Mouse (Mus musculus) layer of hippocampus, postnatal 25 days (tissue): ENCODE results near the gene Unc45b. TPM values are rescaled to one million over a fixed set of nuclear protein-coding genes. Genes with fewer than 3 reads are reported as not detected.

Experiments
- DNase-seq, 2 experiments: peaks; one replicate each; pipeline ENCODE4 v3.0.0; 2022; ENCODE audit warnings: mixed read lengths in 2 of 2, low spot score in 1 of 2; ENCODE audit errors: extremely low spot score in 1 of 2
- total RNA-seq, 2 experiments: library from RNA; stranded (reverse); gene quantifications; 2 replicates each; pipeline ENCODE4 v1.2.3; 2021

The Unc45b gene
- 1 to 10 TPM; 1.1 to 2.4 TPM for total RNA-seq

DNA sequence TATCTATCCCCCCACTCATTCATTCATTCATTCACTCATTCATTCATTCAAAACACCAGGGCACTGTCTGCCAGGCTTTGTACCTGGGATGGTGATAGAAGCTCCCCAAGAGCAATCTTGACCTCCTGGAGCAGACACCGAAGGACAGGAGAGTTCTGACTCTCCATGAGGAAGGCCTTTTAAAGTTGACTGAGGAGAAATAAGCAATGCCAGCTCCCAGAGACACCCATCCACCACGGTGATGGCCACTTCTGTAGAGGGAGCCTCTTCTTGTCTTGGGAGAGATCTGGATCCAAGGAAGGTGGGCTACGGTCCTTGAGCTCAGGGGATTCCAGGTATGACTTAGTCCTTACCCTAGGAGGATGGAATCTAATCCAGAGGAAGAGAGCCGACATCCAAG lies at the start of gene Unc45b:
Gene Unc45b, plus strand, starts transcription at position 301 of the 400 bp plus-strand sequence.
- DNase-seq = no peak

DNA sequence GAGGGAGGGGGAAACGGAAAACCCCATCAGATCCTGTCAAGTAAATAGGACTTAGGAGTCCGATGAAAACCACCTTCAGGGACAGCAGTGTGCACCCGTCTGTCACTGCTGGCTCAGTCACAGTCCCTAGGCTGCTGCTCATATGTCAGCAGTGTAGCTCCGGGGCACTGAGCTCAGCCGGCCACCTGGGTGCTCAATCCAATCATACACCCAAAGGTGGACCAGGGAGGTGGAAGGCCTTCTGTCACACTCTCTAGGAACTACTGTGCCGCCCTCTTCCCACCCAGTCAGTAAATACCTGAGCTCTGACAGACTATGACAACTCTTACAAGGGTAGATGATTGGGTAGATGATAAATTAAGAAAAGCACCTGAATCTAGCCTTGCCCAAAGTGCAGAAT lies 49.6 kb upstream of the Unc45b start:
- DNase-seq = no peak

DNA sequence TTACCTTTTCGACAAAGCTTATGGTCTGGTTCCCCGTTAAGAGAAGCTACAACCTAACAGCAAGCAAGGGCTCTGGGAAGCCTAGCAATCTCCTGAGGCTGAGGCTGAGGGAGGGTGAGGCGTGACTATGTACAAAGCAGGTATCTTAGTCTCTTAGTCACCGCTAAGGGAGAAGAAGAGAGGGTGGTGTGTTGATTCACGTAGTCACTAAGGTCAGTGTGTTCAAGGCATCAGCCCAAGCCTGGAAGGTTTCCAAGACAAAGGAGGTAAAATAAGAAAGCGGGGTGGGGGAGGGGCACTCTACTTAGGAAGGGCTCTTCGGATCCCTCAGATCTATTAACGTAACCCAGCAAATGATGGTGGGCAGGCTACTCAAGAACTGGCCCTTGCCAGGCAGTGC lies 48.8 kb upstream of the Unc45b start:
- no peak for DNase-seq

DNA sequence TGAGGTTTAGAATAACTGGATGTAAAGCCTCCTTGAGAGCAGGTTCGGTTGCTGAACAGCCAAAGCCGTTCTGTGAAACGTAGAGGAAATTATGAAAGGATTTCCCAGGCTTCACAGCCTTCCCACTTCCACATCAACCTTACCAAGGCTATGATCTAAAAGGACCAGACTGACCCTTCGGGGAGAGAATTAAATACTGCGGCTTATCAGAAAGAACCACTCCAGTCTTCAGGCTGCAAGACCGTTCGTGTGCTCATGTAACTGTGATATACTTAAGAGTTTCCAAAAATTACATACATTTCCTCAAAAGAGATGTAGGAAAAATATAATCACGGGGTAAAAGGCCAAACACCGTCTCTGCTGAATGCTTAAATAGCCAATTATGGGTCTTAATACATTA lies 47.7 kb upstream of the Unc45b start:
- DNase-seq = no peak

DNA sequence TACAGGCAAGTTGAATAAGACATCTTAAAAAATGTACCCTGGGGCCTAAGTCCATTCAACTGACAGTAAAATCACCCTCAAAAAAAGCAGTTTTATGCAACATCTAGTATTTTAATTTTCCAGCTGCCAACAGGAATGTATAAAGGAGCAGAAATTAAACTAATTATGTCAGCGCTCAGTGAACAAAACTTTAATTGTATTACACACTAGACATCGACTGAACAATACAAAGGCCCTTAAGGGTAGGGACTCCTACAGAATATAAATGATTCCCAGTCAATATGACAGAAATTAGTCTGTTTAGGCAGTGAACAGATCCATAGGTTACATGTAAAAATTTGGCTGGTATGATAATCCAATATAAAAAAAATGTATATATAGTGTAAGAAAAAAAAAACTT lies 47.3 kb upstream of the Unc45b start:
- no peak for DNase-seq

DNA sequence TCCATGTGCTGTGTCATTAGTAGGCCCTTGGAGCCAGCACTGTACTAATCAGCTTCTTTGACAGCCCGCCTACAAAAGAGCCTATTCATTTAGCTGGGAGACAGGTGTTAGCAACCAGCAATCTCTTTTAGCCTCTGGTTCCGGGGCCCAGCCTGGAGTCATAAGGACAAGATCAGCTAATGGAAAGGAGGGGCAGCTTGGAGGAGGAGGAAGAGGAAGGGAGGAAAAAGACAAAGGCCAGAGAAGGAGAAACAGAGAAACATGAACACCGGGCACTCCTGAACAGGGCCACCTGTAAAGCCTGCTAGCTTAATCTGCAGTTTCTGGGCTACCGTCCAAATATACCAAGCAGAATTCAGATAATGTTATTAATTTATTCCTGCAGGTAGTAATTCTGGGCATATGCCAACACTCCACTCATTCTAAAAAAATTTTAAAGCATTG lies 46.8 kb upstream of the Unc45b start:
- DNase-seq = no peak

DNA sequence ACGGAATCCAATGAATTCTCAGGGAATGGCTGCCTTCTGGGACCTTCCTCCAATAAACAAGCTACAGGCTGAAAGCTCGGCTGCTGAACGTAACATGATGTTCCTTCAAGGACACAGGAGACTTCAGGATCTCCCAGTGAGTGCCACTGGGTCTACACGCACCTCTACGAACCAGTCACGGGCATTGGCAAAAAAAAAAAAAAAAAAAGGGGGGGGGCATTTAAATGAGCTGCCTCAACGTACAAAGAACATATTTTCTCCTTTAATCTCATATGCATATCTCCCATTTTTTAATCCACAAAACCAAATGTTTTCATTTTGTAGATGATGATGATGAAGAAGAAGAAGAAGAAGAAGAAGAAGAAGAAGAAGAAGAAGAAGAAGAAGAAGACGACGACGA lies 44.4 kb upstream of the Unc45b start:
- DNase-seq = no peak

DNA sequence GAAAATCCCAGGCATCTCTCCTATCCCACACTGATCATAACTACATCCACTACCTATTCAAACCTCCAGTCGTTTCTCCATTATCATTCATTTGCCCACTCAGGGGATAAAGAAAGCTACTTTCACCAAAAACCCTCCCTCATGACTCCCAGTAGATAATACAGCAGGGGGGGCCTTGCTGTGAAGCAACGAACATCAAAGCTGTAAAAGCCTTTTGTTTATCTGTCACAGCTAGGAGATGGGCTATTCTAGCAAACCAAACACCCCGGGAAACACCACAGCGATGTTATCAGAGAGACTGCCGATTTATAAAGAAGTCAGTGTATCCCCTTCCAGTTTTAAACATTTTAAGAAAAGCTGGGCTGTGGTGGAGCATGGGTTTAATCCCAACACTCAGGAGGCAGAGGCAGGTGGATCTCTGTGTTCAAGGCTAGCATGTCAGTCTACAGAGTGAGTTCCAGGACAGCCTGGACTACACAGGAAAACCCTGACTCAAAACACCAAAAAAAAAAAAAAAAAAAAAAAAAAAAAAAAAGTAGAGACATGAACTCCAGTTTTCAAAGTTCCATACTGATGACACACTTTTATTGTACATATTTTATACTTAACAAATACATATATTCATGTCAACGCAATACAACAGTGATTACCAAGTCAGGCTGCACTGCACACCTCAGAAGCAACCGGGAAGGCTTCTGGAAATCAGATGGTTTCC lies 43.3 kb upstream of the Unc45b start:
- no peak for DNase-seq

DNA sequence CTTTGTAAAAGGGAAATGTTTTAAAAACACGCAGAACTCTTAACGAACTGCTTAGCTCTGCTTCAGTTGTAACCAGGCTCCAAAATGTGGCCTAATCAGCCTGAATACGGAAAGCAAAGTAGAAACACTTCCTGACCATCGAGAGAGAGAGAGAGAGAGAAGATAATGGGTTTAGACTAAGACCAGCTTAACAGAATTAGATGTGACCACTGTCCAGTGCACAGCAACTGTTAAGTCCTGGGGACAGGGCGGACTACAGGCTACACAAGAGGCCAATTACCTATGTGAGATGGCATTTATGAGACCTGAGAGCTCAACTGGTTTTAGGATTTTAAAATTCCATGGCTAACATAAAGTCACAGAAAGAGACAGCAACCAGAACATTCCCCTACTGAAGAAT lies 42.4 kb upstream of the Unc45b start:
- no peak for DNase-seq

DNA sequence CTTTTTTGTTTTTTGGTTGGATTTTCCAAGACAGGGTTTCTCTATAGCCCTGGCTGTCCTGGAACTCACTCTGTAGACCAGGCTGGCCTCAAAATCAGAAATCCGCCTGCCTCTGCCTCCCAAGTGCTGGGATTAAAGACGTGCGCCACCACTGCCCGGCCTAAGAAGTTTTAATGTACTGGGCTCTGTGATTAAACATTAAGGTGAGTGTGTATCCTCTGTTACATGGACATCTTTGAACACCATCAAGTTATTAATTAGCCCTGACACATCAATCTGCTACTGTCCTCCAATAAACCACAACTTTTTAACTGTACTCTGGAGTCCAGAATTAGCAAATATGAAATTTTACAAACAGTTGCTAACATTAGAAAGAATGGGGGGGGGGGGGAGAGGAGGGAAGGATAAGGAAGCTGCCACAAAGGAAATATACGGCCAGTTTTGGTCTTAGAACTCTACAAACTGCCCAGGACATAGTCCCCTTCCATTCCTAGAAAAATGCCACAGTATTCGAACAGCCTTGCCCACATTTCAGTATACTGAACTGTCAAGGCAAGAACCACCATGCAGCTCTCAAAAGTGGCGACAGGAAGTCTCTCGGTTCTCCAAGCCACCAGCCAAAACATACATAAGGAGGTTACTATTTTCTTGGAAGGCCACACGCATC lies 40.7 kb upstream of the Unc45b start:
- DNase-seq = no peak

DNA sequence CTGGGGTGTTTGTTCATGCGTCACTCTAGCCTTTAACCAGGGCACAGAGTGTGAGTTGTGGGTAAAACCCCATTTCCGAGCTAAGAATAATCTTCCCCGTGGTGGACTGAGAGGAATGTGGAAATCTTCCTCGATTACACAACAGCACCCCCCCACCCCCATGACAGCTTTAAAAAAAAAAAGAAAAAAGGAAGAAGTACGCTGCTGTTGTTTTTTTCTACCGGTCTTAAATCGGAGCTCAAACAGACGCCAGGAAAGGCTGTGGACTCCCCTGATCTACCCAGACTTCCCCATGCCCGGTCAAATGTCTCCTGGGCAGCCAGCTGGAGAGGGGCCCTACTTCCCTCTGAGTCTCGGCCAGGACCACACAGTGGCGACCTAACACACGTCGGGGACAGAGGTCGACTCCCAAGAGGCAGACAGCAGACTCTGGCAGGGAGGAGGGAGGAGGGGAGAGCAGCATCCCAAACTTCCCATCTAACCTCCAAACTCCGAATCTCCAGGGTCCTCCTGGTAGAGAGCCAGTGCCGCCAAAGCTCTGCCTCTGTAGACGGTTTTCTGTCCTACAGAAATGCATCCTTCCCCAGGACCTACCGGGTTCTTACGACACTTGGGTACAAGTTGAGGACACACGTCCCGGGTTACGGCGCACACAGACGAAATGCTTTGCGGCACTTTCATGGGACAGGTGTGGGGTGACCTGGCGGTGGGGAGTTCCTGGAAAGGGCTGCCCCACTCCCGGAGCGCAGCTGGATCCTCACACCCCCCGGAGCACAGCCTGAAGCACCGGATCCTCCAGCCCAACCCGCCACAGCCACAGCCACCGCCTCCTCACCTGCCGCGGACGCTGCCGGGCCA lies 39.9 kb upstream of the Unc45b start:
- DNase-seq = peak; percentile 22 to 28

DNA sequence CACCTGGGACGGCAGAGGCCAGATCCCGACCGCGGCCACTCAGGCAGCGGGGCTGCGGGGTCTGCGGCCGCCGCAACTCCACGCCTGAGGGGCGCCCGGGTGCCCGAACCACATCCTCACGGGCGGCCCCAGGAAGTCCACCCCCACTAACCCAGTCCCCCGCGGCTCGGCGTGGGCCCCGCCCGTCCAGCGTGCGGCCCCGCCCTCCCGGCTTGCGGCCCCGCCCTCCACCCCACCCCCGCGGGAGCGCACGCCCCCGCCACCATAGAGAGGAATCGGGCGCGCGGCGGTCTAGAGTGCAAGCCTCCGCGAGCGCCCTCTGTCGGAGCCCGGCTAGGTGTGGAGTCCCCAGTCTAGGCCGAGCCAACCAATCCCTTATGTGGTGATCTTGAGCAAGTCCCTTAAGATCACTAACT lies 39.3 kb upstream of the Unc45b start, which contains the start of gene Rffl:
Gene Rffl, minus strand, starts transcription at position 180 of the 416 bp plus-strand sequence.
- peak; percentile 90 to 99 for DNase-seq

DNA sequence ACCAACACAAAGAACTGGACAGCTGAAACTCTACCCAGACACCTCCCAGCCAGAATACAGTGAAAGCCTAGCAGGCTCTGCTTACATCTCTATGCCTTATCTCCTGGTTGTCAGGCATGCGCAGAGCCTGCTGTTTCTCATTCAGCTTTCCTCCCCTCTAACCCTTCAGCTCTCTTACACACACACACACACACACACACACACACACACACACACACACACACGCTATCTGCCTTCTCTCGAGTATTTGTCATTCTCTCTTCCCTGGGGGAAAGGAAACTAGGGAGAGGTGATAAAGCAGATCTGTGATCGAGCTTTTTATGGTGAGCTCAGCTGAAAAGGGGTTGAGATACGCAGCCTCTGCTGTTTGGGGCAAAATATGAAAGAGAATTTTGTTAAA lies 35.4 kb upstream of the Unc45b start:
- DNase-seq = no peak

DNA sequence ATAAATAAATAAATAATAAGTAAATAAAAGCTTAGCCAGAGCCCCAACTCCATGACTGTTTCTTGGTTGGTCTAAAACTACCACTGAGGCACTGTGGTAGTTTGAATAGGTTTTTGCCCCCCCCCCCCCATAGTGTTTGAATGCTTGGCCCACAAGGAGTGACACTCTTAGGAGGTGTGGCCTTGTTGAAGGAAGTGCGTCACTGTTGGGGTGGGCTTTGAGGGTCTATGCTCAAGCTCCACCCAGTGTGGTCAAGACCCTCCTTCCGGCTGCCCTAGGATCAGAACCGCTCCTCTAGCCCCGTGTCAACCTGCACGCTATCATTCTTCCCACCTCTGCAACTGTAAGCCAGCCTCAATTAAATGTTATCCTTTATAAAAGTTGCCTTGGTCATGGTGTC lies 34.7 kb upstream of the Unc45b start:
- DNase-seq = no peak

DNA sequence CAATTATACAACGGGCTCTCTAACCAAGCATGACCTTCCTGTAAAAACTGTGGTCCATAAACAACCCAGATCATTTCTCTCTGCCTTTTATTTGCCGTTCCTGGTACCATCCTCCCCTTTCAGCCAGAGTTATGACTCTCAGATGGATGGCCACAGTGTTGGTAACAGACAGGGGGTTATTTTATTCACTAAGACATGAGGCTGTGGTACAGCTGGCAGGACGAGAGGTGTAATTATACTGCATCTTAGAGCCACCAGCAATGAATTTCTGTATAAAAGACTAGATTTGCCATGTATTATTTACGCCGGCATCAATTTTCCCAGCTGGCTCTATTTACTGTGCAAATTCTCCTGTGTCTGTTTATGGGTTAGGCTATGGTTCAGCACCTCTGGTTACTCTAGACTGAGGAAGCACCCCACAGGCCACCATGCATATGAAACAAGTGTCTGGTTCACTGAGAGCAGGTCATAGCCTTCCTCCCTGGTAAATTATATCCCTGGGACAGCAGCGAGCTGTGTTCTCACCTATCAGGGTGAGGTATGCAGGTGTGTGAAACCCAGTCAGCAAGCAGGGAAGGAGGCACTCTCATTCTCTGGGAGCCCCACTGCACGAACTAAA lies 32.5 kb upstream of the Unc45b start:
- DNase-seq = no peak

DNA sequence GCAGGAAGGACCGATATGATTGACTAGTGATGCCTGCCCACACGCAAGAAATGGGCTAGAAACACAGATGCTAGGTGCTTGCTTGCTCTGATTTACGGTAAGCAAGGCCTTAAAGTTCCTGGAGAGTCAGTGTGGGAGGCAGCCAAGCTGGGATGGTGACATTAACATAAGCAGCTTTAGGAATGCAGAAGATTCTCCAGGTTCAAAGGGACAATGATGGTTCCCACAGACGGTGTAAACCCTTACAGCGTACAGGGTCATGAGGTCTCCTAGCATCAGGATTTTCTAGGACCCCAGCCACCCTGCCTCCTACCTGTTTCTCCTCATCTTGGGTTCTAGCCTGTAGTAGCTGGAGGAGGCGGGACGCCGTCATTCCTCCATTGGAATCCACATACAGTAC lies 27.2 kb upstream of the Unc45b start:
- no peak for DNase-seq

DNA sequence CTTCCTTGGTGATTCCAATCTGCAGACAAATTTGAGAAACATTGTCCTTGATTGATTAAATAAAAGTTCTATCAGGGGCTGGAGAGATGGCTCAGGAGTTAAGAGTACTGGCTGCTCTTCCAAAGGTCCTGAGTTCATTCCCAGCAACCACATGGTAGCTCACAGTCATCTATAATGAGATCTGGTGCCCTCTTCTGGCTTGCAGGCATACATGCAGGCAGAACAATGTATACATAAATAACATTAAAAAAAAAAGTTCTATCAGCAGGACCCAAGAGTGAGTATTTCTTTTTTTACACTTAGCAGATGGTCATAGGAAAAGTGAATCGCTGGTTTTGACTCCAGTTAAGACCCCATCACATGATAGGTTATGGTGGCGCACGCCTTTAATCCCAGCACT lies 23.8 kb upstream of the Unc45b start:
- no peak for DNase-seq

DNA sequence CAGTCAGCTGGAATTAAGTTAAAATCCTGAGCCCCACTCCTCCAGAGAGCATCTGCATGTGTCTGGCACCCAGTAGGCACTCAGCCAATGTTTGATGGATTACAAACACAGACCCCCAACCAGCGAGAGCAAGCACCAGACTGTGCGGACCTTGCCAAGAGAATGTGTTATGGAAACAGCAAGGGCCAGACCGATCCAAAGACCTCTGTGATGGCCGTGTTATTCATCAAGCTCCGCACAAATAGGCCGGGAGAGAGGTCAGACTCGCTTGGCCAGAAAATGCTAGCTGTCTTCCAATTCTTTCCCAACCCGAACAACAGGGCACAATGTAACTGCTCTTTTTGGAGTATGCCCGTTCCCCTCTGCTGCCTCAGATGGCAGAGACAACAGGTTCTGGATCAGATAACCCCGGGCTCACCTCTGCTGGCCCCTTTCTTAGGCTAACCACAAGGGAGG lies 21.8 kb upstream of the Unc45b start:
- no peak for DNase-seq

DNA sequence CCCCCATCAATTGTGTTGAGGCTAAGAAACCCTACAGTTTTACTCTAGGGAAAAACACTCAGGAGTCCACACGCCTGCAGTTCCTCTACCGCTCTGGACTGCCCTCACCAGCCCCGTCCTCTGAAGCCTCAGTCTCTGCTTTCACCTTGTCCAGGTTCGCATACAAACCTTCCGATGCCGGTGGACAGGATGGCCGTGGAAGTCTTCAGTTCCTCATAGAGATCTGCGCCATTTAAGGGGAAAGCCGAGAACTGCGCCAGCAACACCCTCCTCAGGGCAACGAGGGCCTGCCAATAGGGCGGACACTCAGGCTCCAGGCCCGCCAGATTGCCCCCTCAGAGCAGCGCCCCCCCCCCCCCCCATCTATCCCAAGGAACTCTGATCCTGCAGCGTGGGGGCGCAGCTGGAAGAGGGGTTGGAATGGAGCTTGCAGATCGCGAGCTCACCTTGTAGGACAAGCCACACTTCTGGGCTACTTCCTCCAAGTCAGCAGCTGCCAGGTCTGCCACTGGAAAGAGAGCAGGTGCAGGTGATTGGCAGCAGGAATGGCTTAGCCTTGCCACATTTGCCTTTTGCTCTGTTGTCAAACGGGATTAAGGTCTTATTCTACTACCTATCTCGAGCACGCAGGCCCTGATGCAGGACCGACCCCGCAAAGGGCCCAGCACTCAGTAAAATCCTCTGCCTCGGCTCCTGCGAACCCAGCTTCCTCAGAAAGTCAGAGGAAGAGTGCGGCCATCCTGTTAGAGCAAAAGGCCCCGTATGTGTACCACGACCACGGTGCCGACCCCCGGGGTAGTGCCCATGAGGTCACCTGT lies 20.6 kb upstream of the Unc45b start:
- DNase-seq = no peak

DNA sequence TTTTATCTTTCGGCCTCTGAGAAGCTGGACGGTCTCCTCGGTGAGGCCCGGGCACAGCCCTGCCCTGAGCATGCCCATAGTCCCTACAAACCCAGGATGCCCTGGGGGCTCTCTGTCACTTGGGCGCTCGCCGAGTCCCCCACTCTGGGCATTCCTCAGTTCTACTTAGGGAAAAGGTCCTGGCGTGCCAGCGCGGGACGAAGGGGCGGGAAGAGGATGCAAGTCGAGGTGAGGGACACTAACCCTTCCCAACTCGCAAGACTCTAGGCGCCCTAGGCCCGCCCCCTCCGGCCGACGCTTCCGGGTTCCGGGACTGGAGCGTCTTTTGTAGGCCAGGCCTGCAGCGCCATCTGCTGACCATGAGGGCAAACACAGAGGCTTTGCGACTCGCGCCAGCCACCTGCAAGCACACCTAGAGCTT lies 20.0 kb upstream of the Unc45b start, which contains the start of gene Rad51d:
Gene Rad51d, minus strand, starts transcription at position 273 of the 421 bp plus-strand sequence.
- peak; percentile 87 to 94 for DNase-seq
